Mouse (Mus musculus) retina, postnatal 7 days (tissue): ENCODE measurements around the gene Mettl1.

Experiments used
- DNase-seq: peaks from one replicate; pipeline ENCODE4 v3.0.0-alpha.2; 2012; ENCODE audit warnings: low read depth, low spot score

Mettl1 gene

GRCm38 (mm10) chr10:127083915-127084306 is 42.7 kb downstream of the Mettl1 start:
- DNase-seq: no peak

GRCm38 (mm10) chr10:127085052-127085451 is 43.8 kb downstream of the Mettl1 start:
- DNase-seq: no peak

GRCm38 (mm10) chr10:127085633-127086032 is 44.4 kb downstream of the Mettl1 start:
- DNase-seq: no peak

GRCm38 (mm10) chr10:127090560-127091411 is 49.6 kb downstream of the Mettl1 start:
- no peak for DNase-seq

- no peak for DNase-seq
Observed at GRCm38 (mm10) chr10:127091507-127092396, 50.5 kb downstream of the Mettl1 start.

- DNase-seq: no peak
Observed at GRCm38 (mm10) chr10:127092742-127093141, 51.5 kb downstream of the Mettl1 start.

- DNase-seq: no peak
Observed at GRCm38 (mm10) chr10:127094382-127094802, 53.2 kb downstream of the Mettl1 start.
